Mouse (Mus musculus): Measurements from ENCODE around the gene Noxo1.

Noxo1 gene

DNA sequence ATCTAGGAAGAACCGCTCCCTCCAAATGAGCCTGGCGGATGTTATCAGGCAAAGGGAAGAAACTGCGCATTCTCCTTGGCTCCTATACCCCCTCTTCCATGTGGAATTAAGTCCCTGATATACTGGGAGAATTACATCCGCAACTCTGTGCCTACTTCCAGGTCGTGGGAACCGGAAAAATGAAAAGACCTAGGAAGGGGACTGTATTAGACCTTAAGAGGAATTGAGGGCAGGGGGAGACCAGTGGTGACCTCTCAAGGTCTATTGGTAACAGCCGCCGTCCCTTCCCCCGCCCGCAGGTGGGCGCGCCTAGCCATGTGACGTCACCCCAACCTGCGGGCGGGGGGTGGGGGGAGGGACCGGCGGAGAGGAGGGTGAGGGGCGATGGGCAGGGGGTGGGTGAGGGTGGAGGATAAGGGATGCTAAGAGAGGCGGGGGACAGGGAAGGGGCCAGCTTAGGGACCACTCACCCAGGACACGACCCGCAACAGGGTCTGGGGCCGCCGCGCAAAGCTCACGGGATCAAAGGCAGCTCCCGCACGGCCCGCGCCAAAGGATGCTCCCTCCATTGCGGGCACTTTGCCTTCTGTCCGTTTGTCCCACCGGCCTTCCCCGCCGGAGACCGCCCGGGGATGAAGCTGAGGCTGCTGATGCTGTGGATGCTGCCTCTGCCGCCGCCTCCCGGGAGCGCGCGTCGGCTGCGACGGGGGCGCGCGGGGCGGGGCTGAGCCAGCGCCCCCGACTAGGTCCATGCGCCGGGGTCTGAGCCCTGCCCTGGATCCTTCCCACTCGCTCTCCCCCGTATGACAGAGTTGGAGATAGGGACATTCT is 6.6 kb upstream of the Noxo1 start, which contains the start of gene Syngr3:
Gene Syngr3 (minus strand): TSS at position 705 of the 831 bp plus-strand sequence.
- Histone ChIP-seq H3K36me3 (ENCODE audit: insufficient read depth, low read length) (peaks cover 22% of the 10 kb centered on the region), H3K9me3 (ENCODE audit: low read length) (no peaks in the 10 kb centered on the region)

DNA sequence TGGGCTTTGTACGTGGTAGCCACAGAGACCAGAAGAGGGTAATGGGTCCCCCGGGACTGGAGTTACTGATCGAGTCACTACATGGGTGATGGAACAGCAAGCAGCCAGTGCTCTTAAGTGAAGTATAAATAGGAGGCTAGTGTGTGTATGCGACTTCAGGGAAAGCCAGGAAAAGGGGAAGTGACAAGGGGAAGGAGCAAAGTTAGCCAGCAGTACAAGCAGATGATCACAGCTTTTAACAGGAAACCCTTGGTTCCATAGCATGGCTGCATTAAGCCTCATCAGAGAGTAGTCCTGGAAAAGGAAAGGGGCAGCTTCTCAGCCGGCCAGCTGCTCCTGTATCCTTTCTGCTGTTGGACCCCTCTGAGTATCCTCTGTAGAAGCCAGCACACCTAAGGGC is 3.6 kb upstream of the Noxo1 start:
- TF ChIP-seq POU5F1 (IDR thresholded peaks at IDR 0.05; ENCODE audit: borderline replicate concordance, low read length): no peak
- no peak for TF ChIP-seq NANOG (IDR thresholded peaks at IDR 0.05; ENCODE audit: borderline replicate concordance, low read length)
- no peak for TF ChIP-seq CTCF (conservative IDR thresholded peaks at IDR 0.05; ENCODE audit: low read length)
- H3K27me3 ChIP-seq (ENCODE audit: insufficient read depth, low read length): peaks cover 38% of the 10 kb centered on the region
- peaks cover 26% of the 10 kb centered on the region for H3K36me3 ChIP-seq (ENCODE audit: insufficient read depth, low read length)
- H3K4me1 ChIP-seq (replicated peaks; ENCODE audit: low read depth, low read length): peaks cover 62% of the 10 kb centered on the region
- no peaks in the 10 kb centered on the region for H3K9me3 ChIP-seq (ENCODE audit: low read length)
- no peak overlapping the region for H3K4me3 ChIP-seq (replicated peaks; ENCODE audit: low read length)

More for the DNA sequence above, 6.6 kb upstream of the Noxo1 start, which contains the start of gene Syngr3:
- H3K4me1 ChIP-seq (replicated peaks; ENCODE audit: low read depth, low read length): peaks cover 67% of the 10 kb centered on the region
- TF ChIP-seq CTCF (conservative IDR thresholded peaks at IDR 0.05; ENCODE audit: low read length): no peak
- H3K4me3 ChIP-seq (replicated peaks; ENCODE audit: low read length): peak within 1 kb of the TSS; percentile 87
- H3K27me3 ChIP-seq (ENCODE audit: insufficient read depth, low read length): peaks cover 40% of the 10 kb centered on the region

DNA sequence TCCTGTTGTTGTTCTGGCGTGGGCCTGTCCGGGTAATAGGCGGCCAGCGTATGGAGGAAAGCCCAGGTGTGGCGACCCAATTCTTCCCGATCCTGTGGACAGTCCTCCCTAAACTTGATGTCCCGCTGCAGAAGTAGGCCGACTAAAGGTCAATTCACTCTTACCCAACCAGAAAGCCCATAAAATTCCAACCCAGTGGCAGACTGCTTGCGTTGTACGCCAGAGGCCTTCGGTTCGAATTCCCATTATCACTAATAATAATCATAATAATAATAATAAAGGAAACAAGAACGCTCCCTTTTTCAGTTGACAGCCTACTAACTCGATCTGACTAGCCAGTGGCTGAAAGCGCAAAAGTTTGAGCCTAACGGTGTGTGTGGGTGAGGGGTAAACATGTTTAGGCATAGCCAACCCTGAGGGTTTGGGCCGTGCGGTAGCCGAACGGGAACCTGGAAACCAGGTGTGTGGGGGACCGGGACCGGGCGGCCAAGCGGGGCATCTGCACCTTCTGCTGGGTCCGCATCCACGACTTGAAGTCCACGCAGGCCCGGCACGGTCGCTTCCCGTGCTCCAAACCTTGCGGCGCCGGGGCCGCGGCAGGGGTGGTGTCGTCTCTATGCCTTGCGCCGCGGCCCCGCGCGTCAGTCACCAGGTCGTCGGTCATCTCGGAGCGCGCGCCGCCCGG is 566 bp upstream of the Noxo1 start:
- H3K27me3 ChIP-seq (ENCODE audit: insufficient read depth, low read length): peaks cover 8% of the 10 kb centered on the region
- TF ChIP-seq CTCF (conservative IDR thresholded peaks at IDR 0.05; ENCODE audit: low read length) (no peak), POU5F1 (IDR thresholded peaks at IDR 0.05; ENCODE audit: borderline replicate concordance, low read length) (no peak), NANOG (IDR thresholded peaks at IDR 0.05; ENCODE audit: borderline replicate concordance, low read length) (no peak)
- H3K4me1 ChIP-seq (replicated peaks; ENCODE audit: low read depth, low read length): peaks cover 66% of the 10 kb centered on the region
- H3K36me3 ChIP-seq (ENCODE audit: insufficient read depth, low read length): peaks cover 43% of the 10 kb centered on the region
- H3K4me3 ChIP-seq (replicated peaks; ENCODE audit: low read length): peak overlapping the region; percentile 95
- H3K9me3 ChIP-seq (ENCODE audit: low read length): no peaks in the 10 kb centered on the region

DNA sequence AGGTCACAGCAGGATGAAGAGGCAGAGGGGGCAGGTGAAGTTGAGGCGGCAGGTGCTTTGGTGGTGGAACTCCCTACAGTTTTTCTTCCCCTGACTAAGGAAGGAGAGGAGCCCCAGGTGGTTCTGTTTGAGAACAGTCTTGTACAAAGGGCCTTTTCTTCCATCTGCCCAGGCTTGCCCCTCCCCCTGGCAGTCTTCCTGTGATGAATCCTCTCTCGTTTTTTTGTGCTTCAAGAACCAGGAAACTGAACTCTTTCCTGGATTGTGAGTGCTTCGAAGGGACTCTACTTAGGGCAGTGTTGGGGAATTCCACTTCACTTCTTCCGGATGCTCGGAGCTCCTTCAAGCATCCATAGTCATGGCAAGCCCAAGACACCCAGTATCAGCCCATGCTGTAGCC is 2.0 kb downstream of the Noxo1 start:
- Histone ChIP-seq H3K4me1 (replicated peaks; ENCODE audit: low read depth, low read length) (peaks cover 60% of the 10 kb centered on the region), H3K4me3 (replicated peaks; ENCODE audit: low read length) (peak overlapping the region; percentile 50), H3K36me3 (ENCODE audit: insufficient read depth, low read length) (peaks cover 57% of the 10 kb centered on the region), H3K9me3 (ENCODE audit: low read length) (no peaks in the 10 kb centered on the region), H3K27me3 (ENCODE audit: insufficient read depth, low read length) (no peaks in the 10 kb centered on the region)
- TF ChIP-seq POU5F1 (IDR thresholded peaks at IDR 0.05; ENCODE audit: borderline replicate concordance, low read length): no peak
- no peak for TF ChIP-seq CTCF (conservative IDR thresholded peaks at IDR 0.05; ENCODE audit: low read length)
- TF ChIP-seq NANOG (IDR thresholded peaks at IDR 0.05; ENCODE audit: borderline replicate concordance, low read length): no peak

DNA sequence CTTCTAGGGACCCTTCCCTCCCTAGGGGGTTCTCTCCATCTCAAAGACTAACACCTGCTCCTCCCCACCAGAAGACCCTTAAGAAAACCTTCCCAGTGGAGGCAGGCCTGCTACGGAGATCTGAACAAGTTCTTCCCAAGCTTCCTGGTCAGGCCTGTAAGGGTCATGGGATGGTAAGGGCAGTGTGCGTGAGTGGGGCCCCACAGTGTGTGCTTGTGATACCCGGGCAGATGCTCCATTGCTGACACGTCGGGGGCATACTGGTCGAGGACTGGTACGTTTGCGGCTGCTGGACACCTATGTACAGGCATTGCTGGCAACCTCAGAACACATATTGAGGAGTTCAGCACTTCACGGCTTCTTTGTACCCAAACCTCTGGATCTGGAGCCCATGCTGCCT is 2.7 kb downstream of the Noxo1 start:
- Histone ChIP-seq H3K27me3 (ENCODE audit: insufficient read depth, low read length) (no peaks in the 10 kb centered on the region), H3K4me1 (replicated peaks; ENCODE audit: low read depth, low read length) (peaks cover 57% of the 10 kb centered on the region), H3K36me3 (ENCODE audit: insufficient read depth, low read length) (peaks cover 57% of the 10 kb centered on the region), H3K4me3 (replicated peaks; ENCODE audit: low read length) (peak overlapping the region; percentile 50), H3K9me3 (ENCODE audit: low read length) (no peaks in the 10 kb centered on the region)
- no peak for TF ChIP-seq NANOG (IDR thresholded peaks at IDR 0.05; ENCODE audit: borderline replicate concordance, low read length)
- no peak for TF ChIP-seq CTCF (conservative IDR thresholded peaks at IDR 0.05; ENCODE audit: low read length)
- TF ChIP-seq POU5F1 (IDR thresholded peaks at IDR 0.05; ENCODE audit: borderline replicate concordance, low read length): no peak

DNA sequence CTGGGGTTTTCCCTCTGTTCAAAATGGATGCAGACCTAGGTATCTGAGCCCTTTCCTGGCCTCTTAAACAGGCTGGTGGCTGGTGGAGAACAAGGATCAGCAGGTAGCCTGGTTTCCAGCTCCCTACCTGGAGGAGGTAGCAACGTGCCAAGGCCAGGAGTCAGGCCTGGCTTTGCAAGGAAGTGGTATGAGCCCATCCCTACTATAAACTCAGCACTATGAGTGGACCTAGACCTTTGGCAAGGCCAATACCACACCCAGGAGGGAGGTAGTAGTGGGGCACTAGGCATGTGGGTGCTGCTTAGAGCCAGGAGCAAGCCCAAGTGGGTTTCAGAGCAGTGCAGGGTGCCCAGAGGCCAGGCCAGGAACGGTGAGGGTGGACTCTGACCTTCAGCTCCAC is 3.4 kb downstream of the Noxo1 start:
- H3K27me3 ChIP-seq (ENCODE audit: insufficient read depth, low read length): no peaks in the 10 kb centered on the region
- H3K4me3 ChIP-seq (replicated peaks; ENCODE audit: low read length): no peak overlapping the region
- TF ChIP-seq NANOG (IDR thresholded peaks at IDR 0.05; ENCODE audit: borderline replicate concordance, low read length): no peak
- no peak for TF ChIP-seq CTCF (conservative IDR thresholded peaks at IDR 0.05; ENCODE audit: low read length)
- no peak for TF ChIP-seq POU5F1 (IDR thresholded peaks at IDR 0.05; ENCODE audit: borderline replicate concordance, low read length)
- H3K4me1 ChIP-seq (replicated peaks; ENCODE audit: low read depth, low read length): peaks cover 55% of the 10 kb centered on the region
- H3K9me3 ChIP-seq (ENCODE audit: low read length): no peaks in the 10 kb centered on the region
- peaks cover 59% of the 10 kb centered on the region for H3K36me3 ChIP-seq (ENCODE audit: insufficient read depth, low read length)

DNA sequence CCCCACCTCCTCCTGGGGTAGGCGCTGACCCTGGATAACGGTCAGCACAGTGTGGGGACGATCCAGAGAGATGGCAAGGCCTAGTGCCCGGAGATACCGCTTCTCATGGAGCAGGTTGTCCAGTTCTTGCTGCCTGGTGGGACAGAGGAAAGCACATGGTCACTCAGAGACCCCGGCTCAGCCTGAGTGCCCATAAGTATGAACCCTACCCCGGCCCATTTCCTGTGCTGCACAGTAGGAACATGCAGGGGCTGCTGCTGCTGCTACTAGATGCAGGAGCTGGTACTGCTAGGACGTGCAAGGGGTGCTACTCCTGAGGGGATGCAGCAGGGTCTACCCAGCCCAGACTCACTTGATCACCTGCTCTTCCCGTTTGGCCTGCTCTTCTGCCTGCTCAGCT is 5.2 kb downstream of the Noxo1 start:
- no peaks in the 10 kb centered on the region for H3K9me3 ChIP-seq (ENCODE audit: low read length)
- H3K36me3 ChIP-seq (ENCODE audit: insufficient read depth, low read length): peaks cover 72% of the 10 kb centered on the region
- H3K4me1 ChIP-seq (replicated peaks; ENCODE audit: low read depth, low read length): peaks cover 66% of the 10 kb centered on the region
- no peak overlapping the region for H3K4me3 ChIP-seq (replicated peaks; ENCODE audit: low read length)
- H3K27me3 ChIP-seq (ENCODE audit: insufficient read depth, low read length): no peaks in the 10 kb centered on the region
- no peak for TF ChIP-seq POU5F1 (IDR thresholded peaks at IDR 0.05; ENCODE audit: borderline replicate concordance, low read length)
- TF ChIP-seq NANOG (IDR thresholded peaks at IDR 0.05; ENCODE audit: borderline replicate concordance, low read length): no peak
- TF ChIP-seq CTCF (conservative IDR thresholded peaks at IDR 0.05; ENCODE audit: low read length): no peak

DNA sequence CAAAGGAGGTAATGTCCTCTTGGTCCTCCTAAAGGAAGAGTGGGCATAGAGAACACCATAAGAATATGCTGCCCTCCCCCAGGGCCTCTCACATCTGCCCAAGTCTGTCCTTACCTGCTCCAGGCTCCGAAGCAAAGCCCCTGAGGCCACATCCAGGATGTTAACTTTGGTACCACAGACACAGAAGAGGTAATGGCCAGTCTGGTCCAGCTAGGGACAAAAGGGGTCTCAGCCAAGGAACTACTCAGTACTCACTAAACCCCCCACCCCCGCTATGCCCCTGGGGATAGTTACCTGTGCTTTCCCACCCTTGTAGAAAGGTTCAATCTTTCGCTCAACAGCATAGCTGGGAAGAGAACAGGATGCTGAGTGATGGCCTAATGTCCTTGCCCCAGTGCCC is 9.8 kb downstream of the Noxo1 start:
- Histone ChIP-seq H3K27me3 (ENCODE audit: insufficient read depth, low read length) (no peaks in the 10 kb centered on the region), H3K9me3 (ENCODE audit: low read length) (no peaks in the 10 kb centered on the region), H3K36me3 (ENCODE audit: insufficient read depth, low read length) (peaks cover 52% of the 10 kb centered on the region), H3K4me1 (replicated peaks; ENCODE audit: low read depth, low read length) (peaks cover 34% of the 10 kb centered on the region), H3K4me3 (replicated peaks; ENCODE audit: low read length) (peak overlapping the region; percentile 98; the same call in 1 of the 2 replicates)
- TF ChIP-seq NANOG (IDR thresholded peaks at IDR 0.05; ENCODE audit: borderline replicate concordance, low read length) (no peak), CTCF (conservative IDR thresholded peaks at IDR 0.05; ENCODE audit: low read length) (no peak), POU5F1 (IDR thresholded peaks at IDR 0.05; ENCODE audit: borderline replicate concordance, low read length) (no peak)
